Mouse (Mus musculus) layer of hippocampus, adult 9-10 months (tissue): ENCODE results near the gene Slc29a3.
"Not testable (repeated sequence)": the region's sequence is repeated elsewhere in the genome, so short reads cannot be mapped to it uniquely, and the experiment has no call there.

Experiments used
- DNase-seq: peaks from one replicate; pipeline ENCODE4 v3.0.0; 2022; ENCODE audit warnings: low spot score

The Slc29a3 gene

GRCm38 (mm10) chr10:60767400-60767799, 14.8 kb upstream of the Slc29a3 start:
- no peak for DNase-seq

DNA sequence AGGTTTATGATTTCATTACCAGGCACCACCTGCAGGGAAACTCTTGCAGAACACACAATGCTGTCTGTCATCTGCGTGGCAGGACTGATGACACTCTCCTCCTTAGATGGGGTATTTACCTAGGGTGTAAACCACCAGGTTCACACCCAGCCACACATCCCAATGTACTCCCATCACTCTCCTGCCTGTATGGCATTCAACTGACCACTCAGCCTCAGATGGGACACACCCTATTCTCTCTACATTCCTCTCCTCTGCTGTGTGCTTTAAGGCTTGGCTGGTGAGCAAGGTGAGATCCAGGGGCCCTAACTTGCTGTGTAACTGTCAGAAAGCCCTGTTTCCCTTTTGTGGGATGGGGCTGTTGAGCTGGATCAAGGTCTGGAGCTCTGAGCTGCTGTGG, 9.5 kb upstream of the Slc29a3 start:
- no peak for DNase-seq

DNA sequence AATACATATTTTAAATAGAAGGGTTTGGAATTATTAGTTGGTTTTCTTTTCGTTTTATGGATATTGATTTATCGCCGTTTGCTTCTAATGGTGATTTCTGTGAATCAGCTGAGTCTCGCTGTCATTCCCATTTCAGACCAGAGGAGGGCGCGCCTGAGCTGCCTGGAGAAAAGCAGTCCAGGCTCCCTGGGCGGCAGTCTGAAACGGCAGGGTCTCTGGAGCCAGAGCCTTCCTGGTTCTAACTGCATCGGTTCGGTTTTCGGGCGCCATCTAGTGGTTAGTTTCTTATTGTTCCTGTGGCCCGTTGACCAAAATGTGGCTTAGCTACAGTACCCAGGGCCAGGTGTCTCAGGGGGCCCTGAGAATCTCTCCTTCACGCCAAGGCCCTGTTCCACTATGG, 7.8 kb upstream of the Slc29a3 start:
- DNase-seq: peak; percentile 94

DNA sequence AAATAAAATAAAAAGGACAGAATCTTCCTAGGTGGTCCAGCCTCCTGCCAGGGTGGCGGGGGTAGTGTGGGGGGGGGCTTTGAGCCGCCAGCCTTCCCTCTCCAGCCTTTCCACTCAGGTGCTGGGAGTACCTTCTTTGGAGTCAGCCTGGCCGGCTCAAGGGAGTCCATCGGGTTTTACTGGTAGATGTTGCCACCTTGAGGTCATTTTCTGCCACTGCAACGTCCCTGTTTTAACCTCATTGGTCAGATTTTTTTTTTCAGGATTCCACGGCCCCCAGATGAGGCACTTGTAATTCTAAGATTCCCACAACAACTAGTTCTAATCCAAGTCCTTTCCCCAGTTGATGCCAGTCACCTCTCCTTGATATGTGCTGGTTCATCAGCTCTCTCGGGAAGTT, 4.4 kb upstream of the Slc29a3 start:
- DNase-seq: peak; percentile 42

DNA sequence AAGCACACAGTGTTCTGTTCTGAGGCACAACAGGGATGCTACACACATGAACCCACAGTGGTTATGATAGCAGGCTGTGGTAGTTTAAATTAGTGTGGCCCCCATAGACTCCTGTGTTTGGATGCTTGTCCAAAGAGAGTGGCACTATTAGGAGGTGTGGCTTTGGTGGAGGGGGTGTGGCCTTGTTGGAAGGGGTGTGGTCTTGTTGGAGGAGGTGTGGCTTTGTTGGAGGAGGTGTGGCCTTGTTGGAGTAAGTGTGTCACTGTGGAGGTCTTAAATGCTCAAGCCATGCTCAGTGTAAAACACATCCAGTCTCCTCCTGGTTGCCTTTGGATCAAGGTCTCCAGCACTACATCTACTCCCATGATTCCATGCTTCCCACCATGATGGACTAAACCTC, 3.6 kb upstream of the Slc29a3 start:
- no peak for DNase-seq

GRCm38 (mm10) chr10:60753941-60754340, 1.3 kb upstream of the Slc29a3 start:
- DNase-seq: no peak

DNA sequence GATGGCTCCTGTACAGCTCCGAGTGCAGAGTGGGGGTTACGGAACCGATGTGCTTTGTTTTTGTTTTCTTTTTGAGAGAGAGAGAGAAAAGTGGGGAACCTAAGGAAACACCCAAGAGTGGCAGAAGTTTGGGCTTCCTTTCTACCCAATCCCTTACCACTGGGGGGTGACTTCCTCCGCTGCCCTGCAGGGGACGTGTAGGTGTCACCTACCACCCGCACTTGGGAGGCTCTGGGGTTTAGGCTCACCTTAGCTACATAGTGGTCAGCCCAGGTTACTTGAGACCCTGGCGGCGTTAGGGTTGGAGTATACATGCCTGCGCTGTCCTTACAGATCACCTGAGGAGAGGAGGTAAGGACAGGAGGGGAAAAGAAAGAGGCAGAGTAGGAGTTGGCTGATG, 667 bp upstream of the Slc29a3 start:
- DNase-seq: no peak

GRCm38 (mm10) chr10:60747667-60748212, 4.9 kb downstream of the Slc29a3 start:
- DNase-seq: no peak

DNA sequence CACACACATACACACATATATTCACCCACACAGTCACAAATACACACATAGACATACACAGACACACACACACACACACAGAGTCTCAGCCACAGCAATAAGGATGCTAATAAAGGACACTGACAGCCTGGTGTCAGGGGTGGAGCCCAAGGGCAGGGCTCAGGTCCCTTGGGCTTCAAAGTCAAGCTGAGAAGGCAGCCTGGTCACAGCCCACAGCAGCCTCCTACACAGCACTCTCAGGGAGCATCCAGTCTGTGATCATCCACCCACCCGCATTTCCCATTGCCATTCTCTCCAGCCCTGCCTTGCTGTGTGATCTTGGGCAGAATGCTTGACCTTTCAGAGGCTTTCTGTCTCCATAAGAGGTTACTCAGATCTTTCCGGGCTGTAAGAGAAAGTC, 6.1 kb downstream of the Slc29a3 start:
- no peak for DNase-seq

DNA sequence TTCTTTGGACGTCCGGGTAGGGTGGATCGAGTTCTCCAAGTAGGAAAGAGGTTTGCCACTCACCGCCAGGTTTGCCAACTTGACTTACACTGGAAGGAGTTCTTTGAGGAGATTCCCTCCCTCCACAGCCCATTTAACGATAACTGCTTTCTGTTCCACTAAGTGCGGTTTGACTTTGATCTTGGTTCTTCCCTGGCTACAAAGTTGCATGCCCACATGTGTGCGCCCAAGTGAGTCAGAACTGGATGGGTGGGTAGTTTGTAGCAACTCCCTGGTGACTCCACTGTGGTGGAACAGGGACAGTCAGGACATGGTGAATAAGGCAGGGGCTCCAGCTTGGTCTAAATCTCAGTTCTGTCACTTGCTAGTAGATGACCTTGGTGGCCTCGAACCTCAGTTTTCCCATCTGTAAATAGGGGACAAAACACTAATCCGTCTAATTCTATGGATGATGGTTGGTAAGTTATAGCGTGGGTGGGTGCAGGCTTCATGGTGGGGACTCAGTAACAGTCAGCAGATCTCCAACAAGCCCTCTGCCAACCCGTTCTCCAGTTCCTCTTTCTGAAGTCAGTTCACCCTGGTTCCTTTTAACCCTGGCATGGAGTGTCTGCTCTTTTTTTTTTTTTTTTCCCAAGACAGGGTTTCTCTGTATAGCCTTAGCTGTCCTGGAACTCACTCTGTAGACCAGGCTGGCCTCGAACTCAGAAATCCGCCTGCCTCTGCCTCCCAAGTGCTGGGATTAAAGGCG, 7.9 kb downstream of the Slc29a3 start:
- no peak for DNase-seq

DNA sequence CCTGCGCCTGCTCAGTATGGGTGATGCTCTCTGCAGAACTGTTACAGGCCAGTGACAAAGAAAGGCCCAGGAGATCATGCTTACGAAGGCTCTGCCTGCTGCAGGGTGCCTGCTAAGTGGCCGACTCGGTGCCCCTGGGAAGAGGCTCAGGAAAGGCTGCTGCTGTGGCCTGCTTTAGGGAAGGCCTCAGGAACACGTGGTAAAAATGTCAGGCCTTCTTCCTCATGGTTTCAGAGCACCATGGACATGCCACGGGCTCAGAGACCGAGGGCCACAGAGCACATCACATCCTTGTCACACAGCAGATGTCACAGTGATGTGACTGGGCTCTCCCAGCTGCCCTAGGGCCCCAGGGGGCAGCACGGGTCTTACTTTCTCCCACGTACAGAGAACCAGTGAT, 8.9 kb downstream of the Slc29a3 start:
- DNase-seq: no peak

- DNase-seq: no peak
Measured at GRCm38 (mm10) chr10:60742942-60743341, 9.7 kb downstream of the Slc29a3 start.

GRCm38 (mm10) chr10:60742296-60742695, 10.3 kb downstream of the Slc29a3 start:
- not testable (repeated sequence) for DNase-seq

DNA sequence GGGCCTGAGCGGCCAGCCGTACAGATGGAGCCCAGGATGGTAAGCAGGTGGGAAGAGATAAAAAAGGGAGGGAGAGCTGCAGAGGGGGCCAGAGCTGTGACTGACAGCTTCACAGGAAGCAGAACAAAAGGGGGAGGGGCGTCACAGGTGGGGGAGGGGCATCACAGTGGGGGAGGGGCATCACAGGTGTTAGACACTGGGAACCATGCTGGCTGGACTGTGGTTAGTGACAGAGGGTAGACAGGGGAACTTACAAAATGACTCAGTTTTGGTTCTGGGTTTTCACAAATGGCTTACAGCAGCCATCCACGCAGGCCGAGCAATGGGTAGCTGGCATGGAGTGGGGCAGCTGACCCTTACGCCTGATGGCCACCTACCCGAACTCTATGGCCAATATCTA, 11.2 kb downstream of the Slc29a3 start:
- DNase-seq: no peak

DNA sequence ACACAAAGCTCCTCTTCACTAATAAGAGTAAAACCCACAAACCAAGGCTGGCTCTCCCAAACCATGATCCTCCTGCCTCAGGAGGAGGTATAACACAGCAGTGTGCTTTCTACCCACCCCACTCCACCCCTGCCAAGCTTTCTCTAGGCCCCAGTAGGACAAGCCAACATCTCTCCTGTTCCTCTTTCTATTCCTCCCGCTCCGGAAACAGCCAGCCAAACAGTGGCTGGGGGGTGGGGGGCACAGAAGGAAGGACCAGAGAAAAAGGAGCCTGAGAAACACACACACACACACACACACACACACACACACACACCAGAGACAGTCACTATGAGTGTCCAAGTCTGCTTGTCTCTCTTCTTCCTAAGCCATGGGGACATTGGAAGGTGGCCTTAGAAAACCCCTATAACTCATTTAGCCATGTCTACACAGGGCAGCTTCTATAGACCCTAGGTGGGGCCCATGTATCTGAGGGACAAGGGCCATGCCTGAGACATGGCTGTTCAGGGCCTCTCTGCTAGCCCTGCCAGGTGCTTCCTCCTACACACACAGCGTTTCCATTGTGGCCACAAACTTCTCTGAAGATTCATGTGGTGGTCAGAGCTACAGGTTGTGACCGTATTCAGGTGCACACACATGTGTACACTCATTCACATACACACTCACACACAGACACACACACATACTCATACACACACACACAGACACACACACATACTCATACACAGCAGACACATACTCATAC, 12.8 kb downstream of the Slc29a3 start:
- DNase-seq: no peak

DNA sequence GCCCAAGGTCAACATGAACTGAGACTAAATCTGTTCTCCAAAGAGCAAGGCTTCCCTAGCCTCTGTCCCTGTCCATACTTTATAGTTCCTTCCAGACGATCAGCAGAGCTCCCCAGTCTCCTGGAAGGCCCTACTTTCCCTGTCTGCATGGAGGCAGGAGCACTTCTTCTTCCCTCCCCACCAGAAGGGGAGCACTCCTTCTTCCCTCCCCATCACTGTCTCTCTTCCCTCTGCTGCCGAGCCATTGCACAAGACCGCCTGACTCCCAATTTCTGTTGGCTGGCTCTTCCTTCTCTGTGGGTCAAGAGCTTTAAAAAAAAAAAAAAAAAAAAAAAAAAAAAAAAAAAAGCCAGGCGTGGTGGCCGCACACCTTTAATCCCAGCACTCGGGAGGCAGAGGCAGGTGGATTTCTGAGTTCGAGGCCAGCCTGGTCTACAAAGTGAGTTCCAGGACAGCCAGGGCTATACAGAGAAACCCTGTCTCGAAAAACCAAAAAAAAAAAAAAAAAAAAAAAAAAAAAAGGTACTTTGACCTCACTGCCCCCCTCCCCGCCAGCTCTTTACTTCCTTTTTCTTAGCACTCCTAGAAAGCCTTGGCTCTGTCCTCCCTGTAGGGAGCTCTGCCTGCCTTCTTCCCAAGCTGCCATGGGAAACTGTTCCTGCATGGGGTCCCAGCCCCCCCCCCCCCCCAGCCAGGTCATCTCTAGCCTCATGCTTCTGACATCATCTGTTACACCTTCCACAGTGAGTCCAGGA, 14.5 kb downstream of the Slc29a3 start:
- no peak for DNase-seq

GRCm38 (mm10) chr10:60737169-60737728, 15.3 kb downstream of the Slc29a3 start:
- DNase-seq: no peak

GRCm38 (mm10) chr10:60735737-60736136, 16.9 kb downstream of the Slc29a3 start:
- no peak for DNase-seq

DNA sequence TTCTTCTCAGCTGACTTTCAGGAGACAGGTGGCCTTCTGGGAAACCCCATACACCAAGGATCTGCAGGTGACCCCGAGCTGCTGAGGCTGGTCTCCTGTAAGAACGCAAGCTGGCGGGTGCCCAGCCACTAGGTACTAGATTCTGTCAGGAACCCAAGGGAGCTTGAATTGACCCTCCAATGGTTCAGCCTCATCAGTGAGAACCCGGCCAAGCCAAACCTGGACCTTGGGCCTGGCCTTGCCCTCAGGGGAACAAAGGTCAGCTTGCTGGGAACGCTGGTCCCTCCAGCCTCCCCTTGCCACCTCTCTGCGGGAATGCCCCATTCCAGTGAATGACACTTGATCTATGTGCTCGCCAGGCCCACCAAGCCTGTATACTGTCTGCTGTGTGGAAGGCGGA, 19.1 kb downstream of the Slc29a3 start:
- no peak for DNase-seq

DNA sequence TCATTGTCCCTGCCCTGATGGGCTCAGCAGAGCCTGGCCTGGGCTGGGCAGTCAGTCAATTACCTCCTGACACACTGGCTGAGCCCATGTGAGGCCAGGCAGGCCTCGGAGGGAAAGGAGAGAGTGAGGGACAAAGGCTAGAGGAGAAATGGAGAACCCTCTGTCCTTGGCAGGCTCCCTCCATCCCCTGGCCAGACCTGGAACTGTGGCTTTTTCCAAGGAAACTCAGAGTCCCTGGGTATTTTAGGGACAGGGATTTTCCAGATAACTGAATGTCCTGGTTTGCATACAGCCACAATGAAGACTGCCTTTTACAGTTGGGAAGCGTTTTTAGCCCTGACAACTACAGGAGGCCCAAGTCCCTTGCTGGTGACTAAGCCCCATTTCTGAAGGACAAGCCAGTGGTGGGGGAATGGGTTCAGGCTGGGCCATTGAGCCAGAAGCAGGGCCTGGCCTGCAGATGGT, 20.2 kb downstream of the Slc29a3 start:
- no peak for DNase-seq

- no peak for DNase-seq
Measured at GRCm38 (mm10) chr10:60731742-60732141, 20.9 kb downstream of the Slc29a3 start.

DNA sequence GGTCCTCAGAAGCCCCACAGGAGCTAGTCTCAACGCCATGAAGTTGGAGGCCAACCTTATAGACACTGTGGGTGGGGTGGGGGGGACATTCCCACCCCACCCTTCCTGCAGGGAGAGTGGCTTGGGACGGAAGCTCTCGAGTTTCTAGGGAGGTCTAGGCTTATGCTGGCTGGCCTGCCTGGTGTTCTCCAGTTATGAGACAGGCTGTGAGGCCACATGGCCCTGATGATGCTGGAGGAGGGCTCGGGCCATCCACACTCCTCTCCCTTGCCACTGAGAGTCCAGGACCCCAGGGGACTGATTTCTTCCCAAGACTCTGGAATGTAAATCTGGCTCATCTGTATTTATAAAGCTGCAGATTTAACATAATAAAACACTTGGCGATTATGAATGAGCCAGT, 25.3 kb downstream of the Slc29a3 start:
- DNase-seq: no peak
